Mouse (Mus musculus) MEL (cell line): ENCODE measurements around the gene Gss.

Experiments
- CHD1 ChIP-seq: IDR thresholded peaks from 2 replicates; pipeline ENCODE4 v1.6.1; 2012; ENCODE audit warnings: low read depth, mild to moderate bottlenecking, inconsistent platforms, low read length, improper control_type of control experiment
- CTCF ChIP-seq, 3 experiments: IDR thresholded peaks in 2 of 3; conservative IDR thresholded peaks in 1 of 3; 2 replicates each; pipeline ENCODE4 v1.5.1; 2011 to 2012; ENCODE audit warnings: low read length in 3 of 3, low read depth in 2 of 3, mild to moderate bottlenecking in 2 of 3, improper control_type of control experiment in 1 of 3, inconsistent platforms in 1 of 3, mixed read lengths in 1 of 3, moderate library complexity in 1 of 3; ENCODE audit not compliant: control insufficient read depth in 1 of 3, insufficient read depth in 1 of 3, poor library complexity in 1 of 3, severe bottlenecking in 1 of 3
- EP300 ChIP-seq, 2 experiments: IDR thresholded peaks; 2 replicates each; pipeline ENCODE4 v1.6.1; 2011; ENCODE audit warnings: improper control_type of control experiment in 2 of 2, low read length in 2 of 2, low read depth in 1 of 2, mild to moderate bottlenecking in 1 of 2
- MAX ChIP-seq: IDR thresholded peaks from 2 replicates; pipeline ENCODE4 v1.6.1; 2011; ENCODE audit warnings: low read length, improper control_type of control experiment
- POLR2A ChIP-seq, 2 experiments: IDR thresholded peaks; 2 replicates each; pipeline ENCODE4 v1.6.1; 2011 to 2012; ENCODE audit warnings: low read length in 2 of 2, mild to moderate bottlenecking in 2 of 2, control low read depth in 1 of 2, improper control_type of control experiment in 1 of 2, low read depth in 1 of 2, moderate library complexity in 1 of 2; ENCODE audit not compliant: control insufficient read depth in 1 of 2, insufficient read depth in 1 of 2, poor library complexity in 1 of 2
- POLR2AphosphoS2 ChIP-seq: IDR thresholded peaks from 2 replicates; pipeline ENCODE4 v1.6.1; 2011; ENCODE audit warnings: low read length, improper control_type of control experiment
- RCOR1 ChIP-seq: IDR thresholded peaks from 2 replicates; pipeline ENCODE4 v1.6.1; 2012; ENCODE audit warnings: low read depth, mild to moderate bottlenecking, inconsistent platforms, low read length, improper control_type of control experiment
- SIN3A ChIP-seq: IDR thresholded peaks from 2 replicates; pipeline ENCODE4 v1.6.1; 2012; ENCODE audit warnings: low read length, improper control_type of control experiment, inconsistent platforms
- UBTF ChIP-seq: IDR thresholded peaks from 2 replicates; pipeline ENCODE4 v1.6.1; 2012; ENCODE audit warnings: low read depth, mild to moderate bottlenecking, inconsistent platforms, low read length, improper control_type of control experiment, moderate library complexity, borderline replicate concordance; ENCODE audit not compliant: insufficient read depth
- USF1 ChIP-seq: IDR thresholded peaks from 2 replicates; pipeline ENCODE4 v1.6.1; 2014; ENCODE audit warnings: low read depth, mild to moderate bottlenecking, inconsistent platforms, low read length, improper control_type of control experiment, moderate library complexity
- USF2 ChIP-seq, 2 experiments: IDR thresholded peaks; 2 replicates each; pipeline ENCODE4 v1.6.1; 2011 to 2012; ENCODE audit warnings: improper control_type of control experiment in 2 of 2, low read length in 2 of 2, borderline replicate concordance in 1 of 2, inconsistent platforms in 1 of 2, low read depth in 1 of 2, mild to moderate bottlenecking in 1 of 2; ENCODE audit not compliant: insufficient read depth in 1 of 2
- ZC3H11A ChIP-seq: IDR thresholded peaks from 2 replicates; pipeline ENCODE4 v1.6.1; 2012; ENCODE audit warnings: low read depth, mild to moderate bottlenecking, inconsistent platforms, low read length, improper control_type of control experiment

DNA sequence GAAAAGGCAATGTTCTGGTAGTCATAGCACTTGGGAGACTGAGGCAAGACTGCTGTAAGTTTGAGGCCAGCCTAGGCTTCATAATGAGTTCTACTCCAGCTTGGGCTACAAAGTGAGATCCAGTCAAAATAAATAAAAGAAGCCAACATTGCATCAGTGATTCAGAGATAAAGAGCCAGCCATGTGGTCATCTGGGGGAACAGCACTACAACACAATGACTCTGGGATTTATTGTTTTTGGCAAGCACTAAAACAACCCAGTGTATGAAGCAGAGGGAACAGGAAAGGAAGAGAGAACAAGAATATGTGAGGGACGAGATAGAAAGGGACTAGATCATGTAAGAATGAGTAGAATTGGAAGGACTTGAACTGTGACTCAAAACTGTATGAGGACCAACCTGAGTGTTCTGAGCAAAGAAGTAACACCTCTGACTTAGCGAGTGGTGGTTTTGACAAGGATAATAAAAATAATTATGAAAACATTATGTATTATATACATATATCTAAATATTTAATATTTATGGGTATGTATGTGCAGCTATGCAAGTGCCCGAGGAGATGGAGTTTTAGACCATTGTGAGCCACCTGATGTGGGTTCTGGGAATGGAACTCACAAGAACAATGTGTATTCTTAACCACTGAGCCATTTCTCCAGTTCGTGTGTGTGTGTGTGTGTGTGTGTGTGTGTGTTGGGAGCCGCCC, 54.7 kb downstream of the Gss start:
- TF ChIP-seq CHD1 (no peak), POLR2A (IDR thresholded peaks at IDR 0.05; ENCODE audit: control insufficient read depth in 1 of 2, insufficient read depth in 1 of 2, low read depth in 1 of 2, low read length in 2 of 2, poor library complexity in 1 of 2) (no peak), USF1 (no peak), CTCF (IDR thresholded peaks at IDR 0.05 in 2 of 3, conservative IDR thresholded peaks at IDR 0.05 in 1 of 3; ENCODE audit: control insufficient read depth in 1 of 3, insufficient read depth in 1 of 3, low read depth in 2 of 3, low read length in 3 of 3, poor library complexity in 1 of 3, severe bottlenecking in 1 of 3) (no peak; a peak in 1 of 6 replicates), EP300 (IDR thresholded peaks at IDR 0.05; ENCODE audit: low read depth in 1 of 2, low read length in 2 of 2) (no peak), SIN3A (no peak), RCOR1 (no peak), UBTF (no peak), MAX (no peak), POLR2AphosphoS2 (no peak), USF2 (IDR thresholded peaks at IDR 0.05; ENCODE audit: borderline replicate concordance in 1 of 2, insufficient read depth in 1 of 2, low read depth in 1 of 2, low read length in 2 of 2) (no peak), ZC3H11A (no peak)
